Mouse (Mus musculus) spleen, adult 2 months (tissue): Measurements from ENCODE around the gene Pdgfc. TPM values are rescaled to one million over a fixed set of nuclear protein-coding genes. Genes with fewer than 3 reads are reported as not detected.

Experiments used
- DNase-seq, 2 experiments: peaks; one replicate each; pipeline versions ENCODE4 v3.0.0 to v3.0.0-alpha.2; 2012 to 2021; ENCODE audit warnings: low spot score in 2 of 2, low read depth in 1 of 2
- H3K27ac ChIP-seq: fragments of 200-500 bp; 2 replicates; pipeline ENCODE4 v1.5.1; 2012; ENCODE audit warnings: low read length, inconsistent platforms; ENCODE audit not compliant: insufficient read depth
- H3K27me3 ChIP-seq: fragments of 200-500 bp; 2 replicates; pipeline ENCODE4 v1.6.1; 2012; ENCODE audit warnings: mild to moderate bottlenecking, moderate library complexity, low read length, inconsistent platforms; ENCODE audit not compliant: control insufficient read depth, insufficient read depth
- H3K36me3 ChIP-seq: fragments of 200-500 bp; 2 replicates; pipeline ENCODE4 v1.6.1; 2012; ENCODE audit warnings: mild to moderate bottlenecking, low read length, inconsistent platforms; ENCODE audit not compliant: control insufficient read depth, insufficient read depth
- H3K4me1 ChIP-seq: fragments of 200-500 bp; 2 replicates; pipeline ENCODE4 v1.6.1; 2011; ENCODE audit warnings: inconsistent platforms; ENCODE audit not compliant: control insufficient read depth, insufficient read depth, insufficient read length
- H3K4me3 ChIP-seq: fragments of 200-500 bp; 2 replicates; pipeline ENCODE4 v1.5.1; 2011; ENCODE audit warnings: mild to moderate bottlenecking, inconsistent platforms; ENCODE audit not compliant: insufficient read depth, insufficient read length; ENCODE audit errors: extremely low read depth
- CTCF ChIP-seq: fragments of 200-500 bp; IDR thresholded peaks from 2 replicates; pipeline ENCODE4 v1.5.1; 2011; ENCODE audit warnings: mild to moderate bottlenecking, inconsistent platforms; ENCODE audit not compliant: insufficient read depth, insufficient read length, insufficient replicate concordance; ENCODE audit errors: extremely low read depth
- POLR2A ChIP-seq: fragments of 200-500 bp; IDR thresholded peaks from 2 replicates; pipeline ENCODE4 v1.6.1; 2011; ENCODE audit warnings: low read depth, low read length, inconsistent platforms
- WGBS: fragments of 180-500 bp; shearing (Covaris S2); methylation state at CpG from one replicate; pipeline ENCODE4 v1.1.7; 2018; 5-methylcytosine and 5-hydroxymethylcytosine counted together
- polyA plus RNA-seq: library from polyadenylated mRNA; depleted of rRNA; stranded (reverse); fragments of >200 nt; gene quantifications from 2 replicates; pipeline ENCODE4 v1.2.3, GENCODE M21; 2012; rRNA removed

Gene Pdgfc
- polyA plus RNA-seq, 1 experiment: 0.48 TPM

DNA sequence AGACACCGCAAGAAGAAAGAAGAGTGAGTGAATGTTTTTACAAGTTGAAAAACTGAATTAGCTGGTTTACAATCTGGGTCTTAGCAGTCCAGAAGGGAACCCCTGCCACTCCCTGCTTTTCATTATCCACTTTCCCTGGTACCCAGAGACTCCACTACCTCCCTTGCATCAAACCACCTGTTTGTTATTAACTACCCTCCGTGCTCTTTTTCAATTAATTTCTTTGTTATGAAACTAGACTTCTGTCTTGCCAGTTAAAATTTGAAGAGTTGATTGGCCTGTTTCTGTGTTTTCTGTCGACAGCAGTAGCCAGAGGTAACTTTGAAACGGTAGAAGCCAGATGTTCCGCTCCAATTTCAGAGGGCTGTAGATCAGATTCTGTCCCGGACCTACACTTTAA lies 207.4 kb downstream of the Pdgfc start:
- H3K27me3 ChIP-seq: no peaks in the 10 kb centered on the region
- no peak for DNase-seq
- no peak overlapping the region for H3K27ac ChIP-seq
- H3K4me3 ChIP-seq: no peak overlapping the region
- H3K36me3 ChIP-seq: no peaks in the 10 kb centered on the region
- H3K4me1 ChIP-seq: no peaks in the 10 kb centered on the region
- TF ChIP-seq CTCF (no peak), POLR2A (no peak)
- 88% methylated on average over 6 of the region's 6 CpGs for WGBS

DNA sequence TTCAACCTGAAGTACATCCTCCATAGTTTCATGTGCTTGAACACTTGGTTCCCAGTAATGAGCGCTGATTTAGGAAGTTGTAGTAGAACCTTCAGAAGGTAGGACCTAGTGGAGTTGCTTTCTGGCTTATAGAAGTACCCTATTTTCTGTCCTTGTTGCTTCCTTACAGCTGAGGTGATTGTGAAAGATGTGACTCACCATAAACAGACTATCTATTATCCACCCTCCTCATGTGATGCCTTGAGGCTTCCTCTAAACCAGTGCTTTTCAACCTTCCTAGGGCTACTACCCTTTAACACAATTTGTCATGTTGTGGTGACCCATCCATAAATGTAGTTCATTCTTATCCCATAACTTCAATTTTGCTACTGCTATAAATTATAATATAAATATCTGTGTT lies 226.6 kb downstream of the Pdgfc start:
- Histone ChIP-seq H3K27ac (no peak overlapping the region), H3K4me1 (no peaks in the 10 kb centered on the region), H3K36me3 (no peaks in the 10 kb centered on the region), H3K4me3 (no peak overlapping the region), H3K27me3 (peaks cover 1% of the 10 kb centered on the region; the same call in 1 of the 2 replicates)
- WGBS: 83% methylated on average over 1 of the region's 1 CpGs
- no peak for TF ChIP-seq POLR2A
- no peak for TF ChIP-seq CTCF
- DNase-seq: no peak

Other genes starting within 250 kb of the Pdgfc start
- gene Gria2, start 233.6 kb upstream of the Pdgfc start, polyA plus RNA-seq: 0.02 and 0.06 TPM in 2 replicates
- 0.08 TPM in 1 of 2 replicates, not detected in the other for gene Glrb, start 122.8 kb upstream of the Pdgfc start, polyA plus RNA-seq